Mouse (Mus musculus): ENCODE measurements around the gene Cacna1s.

Cacna1s gene

DNA sequence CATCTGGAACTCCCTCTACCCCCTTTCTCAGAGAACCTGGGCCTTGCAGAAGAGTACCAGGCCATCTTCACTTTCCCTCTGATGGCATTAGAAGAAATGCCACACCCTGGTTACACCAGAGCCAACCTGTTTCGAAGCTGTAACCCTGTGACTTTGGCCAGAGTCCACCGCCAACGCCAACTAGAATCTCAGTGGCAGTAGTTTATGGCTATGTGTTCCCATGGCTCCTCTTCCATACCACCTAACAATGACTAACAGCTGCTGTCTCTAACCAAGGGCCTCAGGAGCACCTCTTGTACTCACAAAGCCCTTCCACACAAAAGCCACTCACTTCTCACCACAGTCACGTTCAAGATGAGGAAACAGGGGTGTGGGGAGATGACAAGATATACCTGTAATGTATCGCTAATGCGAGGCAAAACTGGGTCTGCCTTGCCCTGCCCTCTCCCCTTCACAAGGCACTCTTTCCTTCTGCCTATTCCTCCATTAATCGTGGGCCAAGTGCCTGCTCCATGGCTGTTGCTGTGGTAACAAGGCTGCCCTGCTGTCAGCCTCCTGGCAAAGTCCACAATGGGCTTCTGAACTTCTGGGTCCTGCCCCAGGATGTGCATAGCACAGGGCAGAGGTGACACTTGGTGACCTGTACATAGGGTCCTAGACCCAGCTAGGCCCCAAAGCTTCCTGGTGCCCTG lies 67.2 kb downstream of the Cacna1s start:
- DNase-seq: no peak

DNA sequence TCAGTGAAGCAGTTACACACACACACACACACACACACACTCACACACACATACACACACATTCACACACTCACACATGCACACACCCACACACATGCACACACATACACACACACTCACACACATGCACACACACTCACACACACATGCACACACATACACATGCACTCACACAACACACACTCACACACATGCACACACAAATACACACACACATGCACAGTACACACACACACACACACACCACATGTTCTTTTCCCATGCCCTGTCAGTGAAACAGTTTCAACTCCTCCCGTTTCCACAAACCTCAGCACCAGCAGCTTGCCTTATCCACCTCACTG lies 67.7 kb downstream of the Cacna1s start:
- no peak for DNase-seq

DNA sequence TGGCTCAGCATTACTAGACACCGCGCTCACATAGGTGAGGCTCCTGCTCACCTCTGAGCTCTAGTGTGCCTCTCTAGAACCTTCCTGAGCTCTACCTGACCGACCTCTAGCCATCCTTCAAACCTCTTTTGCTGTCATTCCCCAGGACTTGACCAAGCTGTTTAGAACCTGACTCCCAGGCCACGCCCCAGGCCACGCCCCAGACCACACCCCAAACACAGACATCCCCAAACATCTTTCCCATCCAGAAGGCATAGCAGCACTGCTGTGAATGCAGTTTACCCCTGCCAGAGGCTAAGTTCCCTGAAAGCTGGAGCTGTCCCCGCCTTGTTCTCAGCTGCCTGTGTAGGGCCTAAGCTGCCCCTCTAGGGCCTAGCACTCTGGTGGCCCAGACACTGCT lies 68.2 kb downstream of the Cacna1s start:
- DNase-seq: no peak

DNA sequence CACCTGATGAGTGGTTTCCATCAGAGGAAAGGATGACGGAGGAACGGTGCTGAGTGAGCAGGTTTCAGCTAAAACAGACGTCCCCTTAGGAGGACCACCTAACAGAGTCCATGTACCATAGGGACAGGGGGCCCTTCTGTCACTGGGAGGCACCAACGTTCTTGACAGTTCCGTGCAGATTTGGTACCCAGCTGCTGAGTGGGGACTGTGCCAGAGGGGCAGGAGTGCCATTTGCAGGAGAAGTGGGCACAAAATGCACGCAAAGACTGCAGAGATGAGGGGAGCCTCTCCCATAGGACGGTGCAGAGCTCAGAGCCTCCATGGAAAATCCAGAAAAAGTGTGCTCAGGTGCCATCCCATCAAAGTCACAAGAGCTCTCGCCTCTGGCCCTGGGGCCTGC lies 69.5 kb downstream of the Cacna1s start:
- no peak for DNase-seq

DNA sequence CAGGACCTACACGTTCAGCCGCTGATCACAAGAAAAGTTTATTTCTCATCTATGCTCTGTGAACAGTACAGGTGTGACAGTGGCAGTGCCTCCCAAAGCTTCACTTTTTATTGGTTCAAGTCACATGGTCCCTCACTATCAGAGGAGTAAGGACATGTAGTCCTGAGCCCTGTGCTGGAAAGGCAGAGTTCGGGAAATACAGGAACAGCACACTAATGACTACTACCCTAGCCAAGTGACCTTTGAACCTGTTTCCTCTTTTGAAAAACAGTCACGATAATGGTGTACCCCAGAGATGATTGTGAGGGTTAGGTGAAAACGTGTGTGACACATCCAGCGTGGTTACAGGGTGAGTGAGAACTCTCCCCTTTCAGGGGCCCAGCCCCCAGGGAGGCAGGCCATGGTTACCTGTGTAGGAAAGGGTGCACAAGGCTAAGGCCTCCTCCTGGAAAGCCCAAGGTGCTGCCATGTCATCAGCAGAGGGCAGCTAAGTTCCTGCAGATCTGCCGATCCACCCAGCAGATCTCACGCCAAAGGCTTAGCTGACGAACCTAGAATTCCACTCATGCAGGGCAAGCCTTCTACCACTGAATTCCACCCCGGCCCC lies 73.7 kb downstream of the Cacna1s start:
- DNase-seq: no peak

DNA sequence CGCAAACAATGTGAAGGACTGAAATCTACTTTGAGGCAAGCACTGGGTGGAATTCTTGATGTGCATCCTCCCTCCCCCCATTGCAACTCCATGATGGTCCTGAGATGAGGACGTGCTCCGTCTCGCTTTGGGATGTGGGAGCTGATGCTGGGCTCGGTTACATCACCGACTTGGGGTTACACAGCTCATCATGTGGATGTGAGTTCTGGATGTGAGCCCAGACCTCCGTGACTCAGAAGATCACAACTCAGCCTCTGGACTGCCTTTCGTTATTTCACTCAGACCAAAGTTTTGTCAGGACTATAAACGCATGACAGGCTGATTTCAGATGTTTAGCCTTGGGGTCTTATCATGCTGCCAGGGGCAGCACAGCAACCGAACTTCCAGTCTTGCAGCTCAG lies 74.3 kb downstream of the Cacna1s start:
- no peak for DNase-seq

DNA sequence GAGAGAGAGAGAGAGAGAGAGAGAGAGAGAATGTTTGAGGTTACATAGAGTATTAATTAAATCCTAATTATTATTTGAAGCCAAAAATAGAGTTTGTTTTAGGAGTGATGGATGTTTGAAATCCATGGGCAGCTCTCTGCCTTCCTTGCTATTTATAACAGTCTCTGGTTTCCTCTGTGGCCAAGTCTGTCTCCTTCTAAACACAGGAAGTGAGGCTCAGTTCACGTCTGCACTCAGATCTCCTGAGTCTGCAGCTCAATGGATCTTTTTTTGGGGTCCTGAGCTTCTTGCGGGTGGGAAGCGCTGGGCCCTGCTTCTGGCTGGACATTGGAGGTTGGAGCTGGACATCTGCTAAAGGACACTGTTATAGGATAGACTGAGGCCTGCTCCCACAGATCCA lies 75.3 kb downstream of the Cacna1s start:
- DNase-seq: no peak

DNA sequence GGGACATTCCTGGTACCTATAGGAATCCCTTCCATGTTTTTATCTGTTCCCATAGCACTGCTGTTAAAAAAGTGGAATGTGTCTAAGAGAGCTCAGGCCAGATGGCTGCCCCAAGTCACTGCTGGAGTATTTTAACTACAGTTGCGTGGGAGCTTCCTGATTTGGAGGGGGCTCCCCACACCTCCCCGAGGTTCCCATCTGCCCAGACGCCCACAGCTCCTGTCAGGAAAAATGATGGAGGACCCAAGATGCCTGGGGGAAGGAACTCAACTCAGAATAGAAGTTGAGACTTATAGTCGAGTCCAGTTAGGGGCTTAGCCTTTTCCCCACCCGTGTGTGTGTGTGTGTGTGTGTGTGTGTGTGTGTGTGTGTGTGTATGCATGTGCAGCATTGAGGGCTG lies 75.9 kb downstream of the Cacna1s start:
- no peak for DNase-seq

DNA sequence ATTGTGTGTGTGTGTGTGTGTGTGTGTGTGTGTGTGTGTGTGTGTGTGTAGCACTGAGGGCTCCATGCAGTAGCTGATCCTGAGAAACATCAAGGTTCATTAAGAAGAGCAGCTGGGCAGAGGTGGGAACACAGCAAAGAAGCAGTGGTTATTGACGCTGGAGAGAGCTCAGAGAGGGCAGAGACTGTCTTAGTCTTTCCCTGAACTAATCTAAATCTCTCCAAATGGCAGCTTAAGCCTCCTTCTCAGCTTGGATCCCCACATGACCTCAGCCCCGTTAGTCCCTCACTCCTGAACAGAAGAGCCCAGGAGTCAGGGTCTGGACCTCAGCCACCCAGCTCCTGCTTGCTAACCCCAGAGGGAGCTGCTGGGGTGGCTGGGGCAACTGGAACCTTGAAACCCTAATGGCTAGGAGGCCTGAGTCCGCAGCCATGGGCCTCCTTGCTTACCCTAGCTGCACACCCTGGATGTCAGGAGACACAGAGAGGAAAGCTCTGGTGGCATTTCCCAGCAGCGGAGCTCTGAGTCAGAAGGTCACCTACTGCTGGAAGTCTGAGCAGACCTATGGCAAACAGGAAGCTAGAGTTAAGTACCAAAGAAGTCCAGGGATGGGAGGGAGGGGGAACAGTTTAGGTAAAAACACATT lies 76.5 kb downstream of the Cacna1s start:
- DNase-seq: no peak

DNA sequence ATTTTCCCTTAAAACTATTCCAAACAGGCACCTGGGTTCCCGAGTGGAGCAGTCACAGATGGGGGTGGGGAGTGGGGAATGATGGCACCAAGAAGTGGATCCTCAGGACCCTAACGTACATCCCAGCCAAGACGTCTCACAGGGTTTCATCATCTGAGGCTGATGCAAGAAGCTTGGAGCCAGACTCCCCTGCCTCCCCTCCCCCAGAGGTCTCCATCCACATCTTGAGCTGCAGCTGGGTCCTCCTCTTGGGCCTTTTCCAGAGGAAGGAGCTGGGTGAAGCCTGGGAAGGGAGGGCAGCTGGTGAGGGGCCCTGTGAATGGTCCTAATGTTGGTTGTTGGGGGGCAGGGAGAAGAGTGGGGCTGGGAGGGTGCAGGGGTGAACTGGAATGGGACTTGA lies 77.6 kb downstream of the Cacna1s start:
- DNase-seq: no peak

DNA sequence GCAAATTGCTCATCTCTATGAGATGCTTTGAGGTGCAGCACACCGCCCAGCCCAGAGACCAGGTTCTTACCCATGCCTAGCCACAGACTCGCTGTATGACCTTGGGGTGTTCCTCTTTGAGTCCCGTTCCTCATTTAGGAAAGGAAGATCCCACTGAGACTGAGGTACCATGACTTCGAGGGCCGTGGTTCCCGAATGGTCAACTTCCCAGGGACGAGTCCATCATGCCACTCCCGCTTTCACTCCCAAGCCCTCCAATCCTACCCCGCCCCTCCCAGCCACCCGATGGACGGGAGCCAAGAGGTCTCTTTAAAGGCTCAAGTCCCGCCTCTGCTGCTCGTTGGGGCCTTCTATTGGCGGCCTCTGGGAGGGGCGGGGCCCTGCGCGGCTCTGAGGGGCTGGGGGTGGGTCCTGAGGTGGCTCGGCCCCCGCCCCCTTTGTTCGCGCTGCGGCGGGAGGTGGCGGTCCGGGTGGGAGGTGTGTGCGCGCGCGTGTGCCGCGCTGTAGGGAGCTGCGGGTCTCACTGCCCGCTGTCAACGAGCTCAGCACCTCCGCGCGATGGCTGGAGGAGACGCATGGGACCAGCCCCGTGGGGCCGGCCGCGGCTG lies 78.5 kb downstream of the Cacna1s start, which contains the start of gene Kif21b:
Gene Kif21b (plus strand): TSS at position 439 of the 608 bp plus-strand sequence.
- DNase-seq: peak; percentile 87 to 90

DNA sequence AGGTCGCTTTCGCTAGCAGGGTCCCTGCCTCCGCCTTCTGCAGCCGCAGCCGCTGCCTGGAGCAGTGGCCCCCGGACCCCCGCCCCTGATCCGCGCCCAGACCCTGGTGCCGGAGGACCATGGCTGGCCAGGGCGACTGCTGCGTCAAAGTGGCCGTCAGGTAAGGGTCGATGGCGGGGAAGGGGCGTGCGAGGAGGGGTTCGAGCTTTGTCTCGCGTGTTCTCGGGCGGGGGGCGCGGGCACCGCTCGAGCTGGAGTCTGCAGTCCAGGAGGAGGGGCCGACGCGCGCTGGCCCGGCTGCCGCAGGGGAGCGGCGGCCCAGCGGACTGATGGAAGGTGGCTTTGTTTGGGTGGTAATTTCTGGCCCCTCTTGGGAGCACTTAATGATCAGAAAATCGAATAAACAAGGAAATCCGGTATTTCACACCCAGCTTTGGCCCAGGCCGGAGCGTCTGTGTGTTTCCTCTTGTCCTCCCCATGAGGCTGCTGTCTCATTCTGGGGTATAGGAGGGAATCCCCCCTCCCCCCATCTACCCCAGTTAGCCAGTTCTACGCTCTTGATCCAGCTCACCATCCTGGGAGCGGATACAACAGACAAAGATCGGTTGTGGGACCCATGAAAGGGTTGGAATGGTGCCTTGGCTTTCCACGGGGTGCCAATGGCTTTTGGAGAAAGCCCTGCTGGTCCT lies 79.2 kb downstream of the Cacna1s start:
- DNase-seq: peak in 1 of 2 experiments; percentile 53

DNA sequence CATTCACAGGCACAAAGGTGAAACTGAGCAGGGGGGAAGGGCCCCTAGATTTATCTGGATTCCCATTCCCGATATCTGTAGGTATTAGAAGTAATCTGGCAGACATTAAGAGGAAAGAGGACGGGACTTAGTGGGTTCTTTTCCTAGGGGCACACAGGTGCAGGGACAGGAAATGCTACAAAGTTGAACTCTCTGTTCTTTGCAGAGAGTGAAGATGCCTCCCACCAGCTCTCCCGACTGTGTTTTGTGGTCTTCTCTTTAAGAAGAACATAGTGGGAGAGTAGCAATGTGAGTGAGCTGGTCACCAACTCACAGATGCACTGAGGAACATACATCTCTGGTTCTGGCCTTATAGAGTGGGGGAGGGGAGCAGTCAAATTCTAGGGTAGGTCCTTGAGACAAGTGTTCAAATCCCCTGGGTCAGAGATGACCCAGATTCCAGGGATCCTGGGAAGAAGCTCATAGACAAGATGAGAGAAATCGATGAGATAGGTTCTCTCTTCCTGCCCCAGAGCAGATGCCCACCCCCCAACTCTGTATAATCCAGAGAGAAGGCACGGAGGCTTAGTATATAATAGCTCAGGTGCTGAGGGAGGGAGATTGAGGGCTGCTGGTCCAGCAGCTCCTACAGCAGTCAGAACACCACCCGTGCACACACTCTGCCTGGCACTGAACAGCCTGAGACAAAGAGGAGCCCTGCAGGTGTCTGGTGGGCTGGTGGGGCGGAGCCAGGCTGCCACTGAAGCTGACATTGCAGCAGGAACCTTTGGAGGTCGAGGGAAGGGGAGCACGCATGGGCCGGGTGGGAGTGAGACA lies 80.0 kb downstream of the Cacna1s start:
- peak; percentile 81 to 86 for DNase-seq

DNA sequence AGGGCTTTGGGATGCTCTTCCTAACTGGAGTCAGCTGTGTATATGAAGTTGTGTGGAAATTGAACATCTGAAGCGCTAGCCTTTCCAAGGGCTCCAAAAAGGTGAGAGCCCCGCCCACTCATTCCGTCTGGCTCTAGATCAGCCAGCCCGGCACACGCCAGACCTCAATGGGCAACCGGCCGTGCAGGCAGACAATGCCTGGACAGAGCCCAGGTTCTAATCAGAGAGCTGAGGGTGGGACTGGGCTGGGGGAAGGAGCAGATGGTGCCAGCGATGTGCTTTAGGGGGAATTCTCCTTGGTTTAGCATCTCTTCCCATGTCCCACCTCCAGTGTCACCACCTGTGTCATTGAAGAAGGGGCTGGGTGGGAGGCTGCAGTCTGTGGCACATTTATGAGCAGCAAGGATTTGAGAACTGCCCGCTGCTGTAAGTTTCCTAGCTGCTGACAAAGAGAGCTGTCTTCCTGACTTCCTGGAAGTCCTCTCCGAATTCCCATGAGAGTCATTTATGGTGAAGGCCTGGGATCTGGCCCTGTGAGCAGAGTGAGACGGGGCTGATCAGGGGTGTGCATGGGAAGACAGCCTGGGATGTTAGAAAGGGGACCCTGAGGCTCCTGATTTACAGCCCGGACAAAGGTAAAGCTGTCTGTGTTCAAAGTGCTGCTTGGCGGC lies 81.2 kb downstream of the Cacna1s start:
- DNase-seq: no peak

DNA sequence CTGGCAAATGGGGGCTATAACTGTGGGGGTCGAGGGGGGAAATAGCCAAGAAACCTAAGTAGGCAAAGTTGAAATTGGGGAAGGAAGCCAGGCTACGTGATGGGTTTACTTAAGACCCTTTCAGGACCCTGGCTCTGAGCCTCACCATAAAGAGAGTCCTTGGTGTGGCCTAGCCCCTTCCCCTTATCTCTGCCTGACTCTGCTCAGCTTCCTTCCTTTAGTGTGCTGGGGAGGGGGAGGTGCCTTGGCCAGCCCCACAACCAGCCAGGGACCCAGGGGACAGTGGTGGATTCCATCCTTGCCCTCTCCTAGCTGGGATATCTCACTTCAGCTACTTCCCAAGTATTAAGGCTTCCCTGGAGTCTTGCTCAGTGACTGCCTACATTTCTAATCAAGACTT lies 82.0 kb downstream of the Cacna1s start:
- DNase-seq: peak in 1 of 2 experiments; percentile 53

DNA sequence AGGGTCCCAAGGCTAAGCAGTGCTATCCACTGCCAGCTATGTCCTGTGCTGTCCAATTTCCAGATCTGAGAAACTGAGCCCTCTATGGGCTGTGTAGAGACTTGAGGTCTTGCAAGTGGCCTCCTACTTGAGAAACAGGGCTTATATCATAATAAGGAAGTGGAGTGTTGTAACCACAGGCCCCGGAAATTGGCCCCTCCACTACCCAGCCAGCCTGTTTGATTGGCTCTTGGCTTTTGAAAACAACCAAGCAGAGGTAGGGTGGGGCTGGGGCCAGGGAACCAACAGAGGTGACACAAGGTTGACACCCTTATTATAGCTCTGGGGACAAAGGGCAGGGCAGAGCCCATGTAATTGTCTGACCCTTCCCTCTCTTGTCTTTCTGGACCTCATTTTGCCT lies 82.5 kb downstream of the Cacna1s start:
- peak; percentile 80 to 92 for DNase-seq

DNA sequence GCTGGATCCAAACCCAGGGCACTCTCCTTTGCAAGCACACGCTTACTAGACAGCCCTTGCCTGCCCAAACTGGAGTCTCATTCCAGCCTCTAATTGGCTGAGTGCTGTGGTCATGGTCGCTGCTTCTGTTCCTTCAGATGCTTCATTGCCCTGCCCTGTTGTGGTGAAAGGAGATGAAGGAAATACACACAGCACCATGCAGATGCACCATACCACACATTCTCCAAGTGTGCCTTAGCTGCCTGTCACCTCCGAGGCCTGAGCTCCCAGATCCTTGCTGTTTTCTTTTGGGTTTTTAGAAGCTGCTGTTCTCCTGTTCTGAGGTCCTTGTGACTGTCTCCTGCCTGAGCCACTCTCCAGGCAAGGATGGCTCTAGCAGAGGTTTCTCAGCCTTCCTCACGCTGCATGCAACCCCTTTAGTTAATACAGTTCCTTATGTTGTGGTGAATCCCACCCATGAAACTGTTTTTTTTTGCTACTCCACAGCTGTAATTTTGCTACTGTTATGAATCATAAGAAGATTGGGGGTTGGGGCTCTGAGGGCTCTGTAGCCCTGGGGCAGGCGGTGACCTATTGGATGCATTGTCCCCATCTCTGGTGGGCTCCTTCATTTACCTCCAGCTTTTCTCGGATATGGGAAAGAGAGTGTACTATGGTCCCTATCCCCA lies 83.4 kb downstream of the Cacna1s start:
- peak in 1 of 2 experiments; percentile 43 for DNase-seq

DNA sequence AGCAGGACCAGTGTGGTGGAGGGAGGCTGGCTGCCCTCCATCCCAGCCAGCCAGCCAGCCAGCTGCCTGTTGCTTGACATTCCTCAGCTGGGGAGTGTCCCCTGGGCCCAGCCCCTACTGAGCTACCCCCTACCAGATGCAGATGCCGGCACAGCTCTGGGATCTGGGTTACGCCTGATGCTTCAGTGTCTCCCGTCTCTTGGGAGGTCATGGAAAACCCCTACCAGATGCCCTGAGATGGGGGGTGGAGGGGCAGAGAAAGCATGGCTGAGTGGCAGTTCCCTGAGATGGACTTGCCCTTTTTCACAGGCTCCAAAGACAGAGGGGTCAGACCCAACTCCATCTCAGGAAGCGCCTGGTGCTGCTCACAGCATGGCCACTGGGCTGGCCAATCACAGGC lies 84.0 kb downstream of the Cacna1s start:
- DNase-seq: no peak

DNA sequence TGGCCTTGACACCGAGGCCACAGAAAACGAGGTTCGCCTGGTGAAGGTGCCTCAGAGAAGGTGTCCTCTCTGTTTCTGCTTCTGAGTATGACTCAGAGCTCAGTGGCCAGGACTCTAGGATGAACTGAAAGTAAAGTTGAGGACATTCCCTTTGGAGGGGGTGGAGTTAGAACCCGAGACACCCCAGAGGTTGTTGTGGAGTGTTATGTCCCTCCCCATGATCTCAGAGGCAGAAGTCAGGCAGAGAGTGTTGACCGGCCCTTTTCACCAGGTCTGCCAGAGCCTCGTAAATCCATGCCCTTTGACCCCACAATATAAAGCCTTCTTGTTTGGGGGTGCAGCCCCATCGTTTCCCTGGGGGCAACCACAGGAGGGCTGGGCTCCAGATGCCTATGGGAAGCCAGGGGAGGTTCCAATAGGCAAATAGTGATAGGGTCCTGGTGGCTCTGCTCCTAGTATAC lies 84.6 kb downstream of the Cacna1s start:
- DNase-seq: no peak

DNA sequence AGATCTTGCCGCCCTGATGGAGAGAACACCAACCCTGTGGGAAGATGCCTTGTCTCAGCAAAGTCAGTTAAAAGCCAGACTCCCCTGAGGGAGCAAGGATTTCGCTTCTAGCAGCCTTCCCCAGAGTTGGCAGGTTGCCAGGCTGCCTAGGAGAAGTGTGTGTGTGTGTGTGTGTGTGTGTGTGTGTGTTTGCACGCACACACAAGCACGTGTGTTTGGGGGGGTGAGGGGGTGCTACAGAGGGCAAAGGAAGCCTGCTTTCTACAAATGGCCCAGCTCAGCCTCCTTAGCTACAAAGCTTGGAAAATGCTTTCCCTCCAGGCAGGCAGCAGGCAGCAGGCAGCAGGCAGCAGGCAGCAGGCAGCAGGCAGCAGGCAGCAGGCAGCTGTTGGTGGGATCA lies 85.0 kb downstream of the Cacna1s start:
- DNase-seq: peak in 1 of 2 experiments; percentile 62

DNA sequence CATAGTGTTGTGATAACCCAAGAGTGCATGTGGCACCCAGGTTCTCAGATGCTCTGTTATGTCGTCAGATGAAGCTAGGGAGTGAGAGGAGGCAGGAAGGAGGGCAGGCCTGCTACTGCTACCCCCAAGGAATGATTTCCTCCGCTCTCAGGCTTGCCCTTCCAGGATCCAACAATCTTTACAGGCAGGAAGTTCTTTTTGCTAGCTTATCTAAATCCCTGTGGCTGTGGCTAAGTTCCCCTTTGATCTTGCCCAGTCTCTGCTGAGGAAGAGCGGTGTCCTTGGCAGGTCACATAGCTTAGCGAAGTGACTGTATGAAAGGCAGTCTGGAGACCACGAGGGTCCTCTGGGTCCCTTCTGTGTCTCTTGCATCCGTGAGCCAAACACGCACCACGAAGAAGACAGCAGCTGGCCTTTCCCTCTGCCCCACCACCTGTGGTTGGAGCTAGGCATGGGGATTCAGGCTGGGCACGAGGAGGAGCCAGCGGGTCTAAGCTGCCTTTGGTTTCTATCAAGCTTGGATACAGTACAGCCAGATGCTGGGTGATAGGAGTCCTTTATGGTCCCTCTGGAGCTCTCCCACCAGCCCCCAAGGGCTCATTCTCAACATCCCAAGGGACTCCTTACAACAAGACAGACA lies 85.8 kb downstream of the Cacna1s start:
- DNase-seq: no peak

Data from thymus, adult 18-20 months (tissue).